Mouse (Mus musculus) ovary, adult 18-20 months (tissue): ENCODE measurements around the gene Rarb.

Experiments
- DNase-seq: peaks from one replicate; pipeline ENCODE4 v3.0.0; 2022; ENCODE audit warnings: low spot score, mixed read lengths

The Rarb gene

GRCm38 (mm10) chr14:16434396-16435171 lies 384.4 kb downstream of the Rarb start:
- no peak for DNase-seq

- no peak for DNase-seq
These were observed 385.8 kb downstream of the Rarb start for GRCm38 (mm10) chr14:16433206-16433605.

GRCm38 (mm10) chr14:16432550-16432949 lies 386.4 kb downstream of the Rarb start:
- no peak for DNase-seq

- DNase-seq = no peak
These were observed 386.9 kb downstream of the Rarb start for GRCm38 (mm10) chr14:16431941-16432499.

- no peak for DNase-seq
These were observed 391.4 kb downstream of the Rarb start for GRCm38 (mm10) chr14:16427569-16427968.

- DNase-seq = no peak
These were observed 404.8 kb downstream of the Rarb start for GRCm38 (mm10) chr14:16414163-16414562.

- DNase-seq = no peak
These were observed 413.8 kb downstream of the Rarb start for GRCm38 (mm10) chr14:16405187-16405586.

- no peak for DNase-seq
These were observed 434.2 kb downstream of the Rarb start for GRCm38 (mm10) chr14:16384783-16385182.
